ENCODE assay signal across 17 mouse cellular contexts in genomic region chr5:88972277-88972676, GRCm38 (mm10).
"Had no signal": no experiment of that assay in that cellular context is flagged by ENCODE, and none has a peak within 500 bp of the region (broad histone marks: within the 10 kb centered on the region; RNA-seq: fewer than 3 reads in every experiment).

No protein-coding gene starts in this region.

- H3K27me3 ChIP-seq: liver, embryonic 15.5 days; midbrain, embryonic 15.5 days; neural tube, embryonic 13.5 days had no signal

- H3K4me3 ChIP-seq: limb, embryonic 10.5 days; liver, embryonic 15.5 days; midbrain, embryonic 15.5 days; neural tube, embryonic 13.5 days had no signal

- DNase-seq: kidney, adult 8-10 months; lung, adult 2 months; lung, postnatal 36 days; right cerebral cortex, adult 18-20 months; right cerebral cortex, postnatal 25 days; thymus, adult 2 months; thymus, postnatal 25 days had no signal

- H3K4me2 ChIP-seq: liver, embryonic 11.5 days; liver, embryonic 15.5 days; midbrain, embryonic 11.5 days; midbrain, embryonic 15.5 days; neural tube, embryonic 13.5 days had no signal

- H3K9me3 ChIP-seq: limb, embryonic 10.5 days; liver, embryonic 15.5 days; midbrain, embryonic 15.5 days; neural tube, embryonic 13.5 days had no signal

- H3K27ac ChIP-seq: kidney, postnatal 0 days; limb, embryonic 10.5 days; liver, embryonic 15.5 days; midbrain, embryonic 15.5 days; neural tube, embryonic 13.5 days; stomach, postnatal 0 days had no signal

- H3K9ac ChIP-seq: liver, embryonic 15.5 days; midbrain, embryonic 15.5 days; neural tube, embryonic 13.5 days had no signal

- H3K36me3 ChIP-seq: limb, embryonic 10.5 days; liver, embryonic 15.5 days; midbrain, embryonic 15.5 days; neural tube, embryonic 13.5 days had no signal

- H3K4me1 ChIP-seq: liver, embryonic 15.5 days; midbrain, embryonic 15.5 days had no signal

- ATAC-seq: inflammation-experienced regulatory T-cells, adult 6 months; lung, postnatal 0 days; midbrain, embryonic 15.5 days had no signal
